Comparison of ENCODE assay signal across 1 mouse cellular context in the genomic region with DNA sequence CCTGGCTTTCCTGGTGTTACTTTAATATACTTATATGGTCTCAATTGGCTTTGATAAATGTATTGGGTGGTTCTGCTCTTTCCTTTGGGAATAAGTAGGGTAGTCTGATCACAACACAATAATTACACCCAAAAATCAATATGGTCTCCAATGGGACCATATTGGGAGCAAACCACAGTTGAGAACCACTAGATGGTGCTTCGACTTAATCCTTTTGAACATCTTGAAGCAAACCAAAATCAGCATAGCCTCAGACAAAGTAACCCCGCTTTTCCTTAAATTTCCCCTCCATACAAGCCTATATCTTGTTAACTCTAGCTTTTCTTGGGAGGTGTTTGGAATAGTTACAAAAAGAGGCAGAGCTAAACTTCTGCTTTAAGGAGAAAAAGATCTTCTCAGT.
TF ChIP-seq lines count a peak whose summit lies in the region.

No protein-coding gene starts in this region.

TF ChIP-seq in MEL, 35 proteins besides CTCF, POLR2A, EP300 and RAD21 (continued from another document):
- TF ChIP-seq MEF2A (IDR thresholded peaks at IDR 0.05; ENCODE audit: extremely low read depth, insufficient replicate concordance, low read depth, low read length, poor library complexity, severe bottlenecking) (no peak), ZNF384 (IDR thresholded peaks at IDR 0.05; ENCODE audit: low read depth, low read length) (no peak), MAZ (IDR thresholded peaks at IDR 0.05; ENCODE audit: low read depth, low read length) (no peak), E2F4 (IDR thresholded peaks at IDR 0.05; ENCODE audit: borderline replicate concordance, low read depth, low read length) (no peak), ETS1 (IDR thresholded peaks at IDR 0.05; ENCODE audit: low read depth, low read length) (no peak), MAFK (IDR thresholded peaks at IDR 0.05; ENCODE audit: borderline replicate concordance, low read depth, low read length) (no peak), HCFC1 (IDR thresholded peaks at IDR 0.05; ENCODE audit: low read depth, low read length) (no peak)
